ENCODE assay signal across 20 mouse cellular contexts in genomic region chr4:63772514-63772913, GRCm38 (mm10). TPM values are rescaled to one million over a fixed set of nuclear protein-coding genes. Genes with fewer than 3 reads are reported as not detected.
"Had no signal": no experiment of that assay in that cellular context is flagged by ENCODE, and none has a peak within 500 bp of the region (broad histone marks: within the 10 kb centered on the region; RNA-seq: fewer than 3 reads in every experiment).

No protein-coding gene starts in this region.

- H3K4me1 ChIP-seq: megakaryocyte, embryonic 14.5 days; midbrain, embryonic 13.5 days; midbrain, embryonic 15.5 days; neural tube, embryonic 13.5 days; neural tube, embryonic 15.5 days had no signal

- DNase-seq: lung, adult 18-20 months; lung, embryonic 14.5 days; lung, postnatal 10 days; retina, postnatal 1 day; right cerebral cortex, adult 18-20 months; right cerebral cortex, postnatal 25 days; right cerebral cortex, postnatal 4 days; spleen, adult 18-20 months; thymus, adult 18-20 months; thymus, postnatal 14 days; thymus, postnatal 36 days had no signal

- H3K27me3 ChIP-seq: megakaryocyte, embryonic 14.5 days; midbrain, embryonic 13.5 days; midbrain, embryonic 15.5 days; neural tube, embryonic 13.5 days; neural tube, embryonic 15.5 days had no signal

- H3K9ac ChIP-seq: lung, embryonic 14.5 days; midbrain, embryonic 13.5 days; midbrain, embryonic 15.5 days; neural tube, embryonic 13.5 days; neural tube, embryonic 15.5 days had no signal

- H3K36me3 ChIP-seq: midbrain, embryonic 13.5 days; midbrain, embryonic 15.5 days; neural tube, embryonic 13.5 days; neural tube, embryonic 15.5 days had no signal

- H3K27ac ChIP-seq: macrophage; midbrain, embryonic 13.5 days; midbrain, embryonic 15.5 days; neural tube, embryonic 13.5 days; neural tube, embryonic 15.5 days had no signal

- ATAC-seq: midbrain, embryonic 13.5 days; midbrain, embryonic 15.5 days had no signal

- H3K9me3 ChIP-seq: megakaryocyte, embryonic 14.5 days; midbrain, embryonic 13.5 days; midbrain, embryonic 15.5 days; neural tube, embryonic 13.5 days; neural tube, embryonic 15.5 days had no signal

- H3K4me3 ChIP-seq: megakaryocyte, embryonic 14.5 days; midbrain, embryonic 13.5 days; midbrain, embryonic 15.5 days; neural tube, embryonic 13.5 days; neural tube, embryonic 15.5 days had no signal

- H3K4me2 ChIP-seq: lung, embryonic 14.5 days; midbrain, embryonic 11.5 days; midbrain, embryonic 13.5 days; midbrain, embryonic 15.5 days; neural tube, embryonic 13.5 days; neural tube, embryonic 15.5 days had no signal

RNA-seq across cellular contexts. Expression of gene Tnfsf15, which starts 27.6 kb away (rescaled TPM):
- polyA plus RNA-seq: midbrain, embryonic 11.5 days; midbrain, embryonic 13.5 days; midbrain, embryonic 15.5 days; midbrain, postnatal 0 days; neural tube, embryonic 11.5 days; neural tube, embryonic 13.5 days; neural tube, embryonic 15.5 days had no signal
